Mouse (Mus musculus) R1 (cell line): ENCODE measurements around the gene Rabep1.
A peak's percentile ranks its signal among the peaks of the same experiment; 100 is the strongest.

Source experiments
- DNase-seq: peaks from one replicate; pipeline ENCODE4 v3.0.0-alpha.2; 2018; ENCODE audit warnings: low read depth, low spot score

Rabep1 gene

GRCm38 (mm10) chr11:70844559-70845456, at the start of gene Rabep1:
Gene Rabep1, plus strand, starts transcription at chr11:70844778.
- peak; percentile 94 for DNase-seq

GRCm38 (mm10) chr11:70802208-70802864, 42.2 kb upstream of the Rabep1 start:
- DNase-seq, result peak; percentile 49

- DNase-seq, result no peak
Observed at GRCm38 (mm10) chr11:70802865-70803261, 41.7 kb upstream of the Rabep1 start.

- DNase-seq, result no peak
Observed at GRCm38 (mm10) chr11:70803711-70804200, 40.8 kb upstream of the Rabep1 start.

GRCm38 (mm10) chr11:70804395-70804794, 40.2 kb upstream of the Rabep1 start:
- DNase-seq, result no peak

- DNase-seq, result no peak
Observed at GRCm38 (mm10) chr11:70805641-70806175, 38.9 kb upstream of the Rabep1 start.

- no peak for DNase-seq
Observed at GRCm38 (mm10) chr11:70806697-70807096, 37.9 kb upstream of the Rabep1 start.

GRCm38 (mm10) chr11:70807630-70808029, 36.9 kb upstream of the Rabep1 start:
- DNase-seq, result no peak

GRCm38 (mm10) chr11:70808101-70808500, 36.5 kb upstream of the Rabep1 start:
- DNase-seq, result no peak

GRCm38 (mm10) chr11:70809011-70809410, 35.6 kb upstream of the Rabep1 start:
- DNase-seq, result no peak

GRCm38 (mm10) chr11:70811041-70811440, 33.5 kb upstream of the Rabep1 start:
- no peak for DNase-seq

GRCm38 (mm10) chr11:70811471-70812240, 32.9 kb upstream of the Rabep1 start:
- DNase-seq, result no peak

GRCm38 (mm10) chr11:70812365-70812764, 32.2 kb upstream of the Rabep1 start, which contains the start of gene Scimp:
Gene Scimp, minus strand, starts transcription at chr11:70812586.
- no peak for DNase-seq

GRCm38 (mm10) chr11:70815071-70815470, 29.5 kb upstream of the Rabep1 start:
- peak; percentile 16 for DNase-seq

GRCm38 (mm10) chr11:70815498-70816078, 29.0 kb upstream of the Rabep1 start:
- DNase-seq, result peak; percentile 85

- no peak for DNase-seq
Observed at GRCm38 (mm10) chr11:70816770-70817169, 27.8 kb upstream of the Rabep1 start.

GRCm38 (mm10) chr11:70820120-70820519, 24.5 kb upstream of the Rabep1 start:
- DNase-seq, result no peak

GRCm38 (mm10) chr11:70821728-70822591, 22.6 kb upstream of the Rabep1 start:
- no peak for DNase-seq

GRCm38 (mm10) chr11:70826207-70826606, 18.4 kb upstream of the Rabep1 start:
- DNase-seq, result peak; percentile 37

GRCm38 (mm10) chr11:70828975-70829615, 15.5 kb upstream of the Rabep1 start:
- DNase-seq, result no peak
